Mouse (Mus musculus) stomach, postnatal 0 days (tissue): Measurements from ENCODE around the gene Bloc1s1. TPM values are rescaled to one million over a fixed set of nuclear protein-coding genes. Genes with fewer than 3 reads are reported as not detected.

ENCODE experiments used
- ATAC-seq: fragments of 200-750 bp; cut with Nextera tagmentation; 2 replicates; pipeline ENCODE4 v1.8.0; 2017; ENCODE audit not compliant: low FRiP score, low TSS enrichment
- DNase-seq: peaks from one replicate; pipeline ENCODE4 v3.0.0-alpha.2; 2016; ENCODE audit warnings: low spot score
- H3K27ac ChIP-seq: fragments of 300-500 bp; sonication (generic); replicated peaks from 2 replicates; pipeline ENCODE4 v1.5.1; 2014; ENCODE audit warnings: mild to moderate bottlenecking, control low read depth
- H3K27me3 ChIP-seq: fragments of 300-500 bp; sonication (generic); 2 replicates; pipeline ENCODE4 v1.6.1; 2014; ENCODE audit warnings: low read length; ENCODE audit not compliant: control insufficient read depth, insufficient read depth
- H3K36me3 ChIP-seq: fragments of 300-500 bp; sonication (generic); 2 replicates; pipeline ENCODE4 v1.6.1; 2014; ENCODE audit warnings: low read length, mixed read lengths; ENCODE audit not compliant: control insufficient read depth, insufficient read depth
- H3K4me1 ChIP-seq: fragments of 300-500 bp; sonication (generic); replicated peaks from 2 replicates; pipeline ENCODE4 v1.6.1; 2014; ENCODE audit warnings: antibody characterized with exemption; ENCODE audit not compliant: control insufficient read depth, insufficient read depth
- H3K4me2 ChIP-seq: fragments of 300-500 bp; sonication (generic); replicated peaks from 2 replicates; pipeline ENCODE4 v1.6.1; 2014; ENCODE audit warnings: low read depth, mild to moderate bottlenecking, control low read depth, moderate library complexity
- H3K4me3 ChIP-seq: fragments of 300-500 bp; sonication (generic); 2 replicates; pipeline ENCODE4 v1.5.1; 2014; ENCODE audit warnings: low read depth, low read length, control low read depth
- H3K9ac ChIP-seq: fragments of 300-500 bp; sonication (generic); 2 replicates; pipeline ENCODE4 v1.6.1; 2014; ENCODE audit warnings: mild to moderate bottlenecking, low read length, control low read depth, mixed read lengths
- H3K9me3 ChIP-seq: fragments of 300-500 bp; sonication (generic); 2 replicates; pipeline ENCODE4 v1.6.1; 2016; ENCODE audit warnings: low read length; ENCODE audit not compliant: control insufficient read depth
- CTCF ChIP-seq: IDR thresholded peaks from 2 replicates; pipeline ENCODE4 v1.5.1; 2016; ENCODE audit warnings: antibody characterized with exemption, low read depth, mild to moderate bottlenecking, moderate library complexity
- EP300 ChIP-seq: optimal IDR thresholded peaks from 2 replicates; pipeline ENCODE3; 2016; ENCODE audit warnings: antibody characterized with exemption
- WGBS: fragments of 180-500 bp; shearing (Covaris S2); extraction: QIAGEN DNeasy Blood & Tissue Kit; methylation state at CpG from one replicate; pipeline ENCODE4 v1.1.7; 2014; 5-methylcytosine and 5-hydroxymethylcytosine counted together
- polyA plus RNA-seq: library from polyadenylated mRNA; unstranded; fragments of >200 nt; fragmentation: Nextera tagmentation; extraction: Ambion mirVana; gene quantifications from 2 replicates; pipeline ENCODE4 v1.2.1, GENCODE M21; 2015

The Bloc1s1 gene
- polyA plus RNA-seq, 1 experiment from 2014 or later, result 198 TPM

- Histone ChIP-seq H3K9me3 (no peaks in the 10 kb centered on the region), H3K4me1 (0 out of 2 replicates have a peak, but pooled peaks cover 3% of the 10 kb centered on the region), H3K27ac (no peak overlapping the region), H3K4me2 (no peak overlapping the region), H3K36me3 (no peaks in the 10 kb centered on the region), H3K4me3 (no peak overlapping the region), H3K9ac (no peak overlapping the region), H3K27me3 (no peaks in the 10 kb centered on the region)
- ATAC-seq, result peak; percentile 26; the same call in 1 of the 2 replicates
- 24% methylated on average over 4 of the region's 4 CpGs for WGBS
- DNase-seq, result no peak
- no peak for TF ChIP-seq CTCF
- no peak for TF ChIP-seq EP300
Observed at GRCm38 (mm10) chr10:128928356-128928755, 4.5 kb upstream of the Bloc1s1 start.

GRCm38 (mm10) chr10:128923013-128923691 lies 683 bp downstream of the Bloc1s1 start:
- Histone ChIP-seq H3K4me1 (0 out of 2 replicates have a peak, but pooled peaks cover 13% of the 10 kb centered on the region), H3K4me2 (peak overlapping the region; percentile 77), H3K36me3 (no peaks in the 10 kb centered on the region), H3K27ac (peak overlapping the region; percentile 97), H3K9me3 (no peaks in the 10 kb centered on the region), H3K4me3 (peak overlapping the region; percentile 68), H3K9ac (peak overlapping the region; percentile 81), H3K27me3 (no peaks in the 10 kb centered on the region)
- peak; percentile 94 for ATAC-seq
- peak; percentile 97 for DNase-seq
- TF ChIP-seq EP300 (peak; percentile 63), CTCF (peak; percentile 68)
- 1% methylated on average over 40 of the region's 42 CpGs for WGBS

DNA sequence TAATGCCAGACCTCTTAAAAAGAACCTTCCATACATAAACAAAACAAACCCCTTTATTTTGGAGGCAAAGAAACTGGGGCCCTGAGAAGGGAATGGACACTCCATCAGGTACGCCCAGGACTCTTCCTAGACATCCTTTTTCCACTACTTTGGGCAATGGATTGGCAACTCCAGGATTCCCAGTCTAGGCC lies 1.1 kb downstream of the Bloc1s1 start, which contains the start of gene Rdh5:
TSS of gene Rdh5 (minus strand) at position 67 of the 191 bp plus-strand sequence.
- 0 out of 2 replicates have a peak, but pooled peaks cover 13% of the 10 kb centered on the region for H3K4me1 ChIP-seq
- H3K9ac ChIP-seq, result peak within 1 kb of the TSS; percentile 81
- peak within 1 kb of the TSS; percentile 77 for H3K4me2 ChIP-seq
- H3K27ac ChIP-seq, result peak within 1 kb of the TSS; percentile 97
- WGBS, result 17% methylated on average over 1 of the region's 1 CpGs
- H3K36me3 ChIP-seq, result peaks cover 2% of the 10 kb centered on the region; the same call in 1 of the 2 replicates
- peak within 1 kb of the TSS; percentile 68 for H3K4me3 ChIP-seq
- DNase-seq (no peak), ATAC-seq (no peak)
- no peaks in the 10 kb centered on the region for H3K9me3 ChIP-seq
- no peaks in the 10 kb centered on the region for H3K27me3 ChIP-seq
- no peak for TF ChIP-seq CTCF
- TF ChIP-seq EP300, result no peak

DNA sequence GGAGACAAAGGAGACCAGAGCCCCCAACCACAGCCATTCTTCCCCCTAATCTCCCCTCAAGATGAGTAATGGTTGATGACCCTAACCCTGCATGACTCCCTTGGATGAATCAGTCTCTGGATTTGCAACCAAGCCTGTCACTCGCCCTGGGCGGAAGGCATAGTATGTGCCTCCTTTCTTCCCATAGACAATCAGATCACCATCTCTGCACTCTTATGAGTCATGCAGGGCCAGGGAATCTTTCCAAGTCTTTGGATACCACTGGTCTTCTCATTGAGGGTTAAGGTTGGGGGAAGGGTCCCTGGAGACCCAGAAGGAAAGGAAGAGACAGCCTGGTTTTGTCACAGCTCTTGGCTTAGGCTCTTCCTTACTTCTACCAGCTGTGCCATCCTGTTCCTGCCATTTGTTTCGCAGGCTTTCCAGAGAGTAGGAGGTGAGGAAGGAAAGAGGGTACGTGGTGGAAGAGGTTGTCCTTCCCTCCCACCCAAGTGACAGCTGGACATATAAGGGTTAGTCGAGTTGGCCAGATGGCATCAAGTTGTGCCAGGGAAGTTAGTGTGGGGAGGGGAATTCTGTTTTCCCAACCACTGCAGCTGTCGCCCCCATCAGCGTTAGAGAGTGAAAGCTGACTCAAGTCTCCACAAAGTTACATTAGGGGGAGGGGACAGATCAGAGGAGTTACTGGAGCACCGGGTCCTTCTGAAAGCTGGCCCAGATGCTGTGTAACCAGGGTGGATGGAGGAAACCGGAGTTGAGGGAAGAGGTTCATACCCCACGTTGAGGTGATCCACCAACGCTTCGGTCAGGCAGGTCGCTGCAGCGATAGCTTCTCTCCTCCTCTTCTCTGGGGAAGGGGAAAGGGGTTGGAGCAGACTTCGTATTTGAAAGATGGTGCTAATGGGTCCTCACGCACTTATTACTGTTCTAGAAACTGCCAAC lies 1.7 kb downstream of the Bloc1s1 start:
- 61% methylated on average over 16 of the region's 16 CpGs for WGBS
- peak overlapping the region; percentile 81 for H3K9ac ChIP-seq
- DNase-seq, result no peak

DNA sequence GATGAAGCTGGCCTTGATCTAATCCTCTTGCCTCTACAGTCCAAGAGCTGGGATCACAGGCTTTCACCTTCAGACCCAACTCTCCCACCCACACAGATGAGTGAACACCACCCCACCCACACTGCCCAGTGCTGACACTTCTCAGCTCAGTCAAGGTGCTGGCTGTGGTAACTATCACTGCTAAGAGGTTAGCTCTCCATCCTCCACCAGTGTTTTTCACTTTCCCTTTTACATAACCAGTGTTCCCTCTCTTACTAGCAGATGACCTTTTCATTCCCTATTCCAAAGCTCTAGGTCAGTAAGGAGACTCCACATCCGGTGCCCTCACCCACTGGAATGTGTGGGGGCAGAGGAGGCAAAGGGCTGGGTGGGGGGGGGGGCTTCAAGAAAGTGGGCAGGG lies 2.6 kb downstream of the Bloc1s1 start:
- Histone ChIP-seq H3K4me3 (no peak overlapping the region), H3K27me3 (no peaks in the 10 kb centered on the region), H3K4me2 (no peak overlapping the region), H3K9ac (no peak overlapping the region), H3K9me3 (no peaks in the 10 kb centered on the region), H3K27ac (peak overlapping the region; percentile 56; the same call in 1 of the 2 replicates), H3K36me3 (peaks cover 12% of the 10 kb centered on the region), H3K4me1 (0 out of 2 replicates have a peak, but pooled peaks cover 13% of the 10 kb centered on the region)
- TF ChIP-seq EP300 (no peak), CTCF (no peak)
- no peak for ATAC-seq
- 18% methylated on average over 1 of the region's 1 CpGs for WGBS
- no peak for DNase-seq

More for the DNA sequence above, 1.7 kb downstream of the Bloc1s1 start:
- Histone ChIP-seq H3K4me2 (peak overlapping the region; percentile 77), H3K4me1 (0 out of 2 replicates have a peak, but pooled peaks cover 13% of the 10 kb centered on the region), H3K27me3 (no peaks in the 10 kb centered on the region), H3K27ac (peak overlapping the region; percentile 97), H3K36me3 (peaks cover 7% of the 10 kb centered on the region), H3K4me3 (peak overlapping the region; percentile 68), H3K9me3 (no peaks in the 10 kb centered on the region)
- TF ChIP-seq EP300 (no peak), CTCF (no peak)
- ATAC-seq, result no peak
